Mouse (Mus musculus): ENCODE measurements at regions not wholly inside any gene's neighbourhood (a gene's known extent, or its start where the extent isn't known, plus 50 kb on each side); places are given as distances from the start of the nearest gene placed in this dataset.

DNA sequence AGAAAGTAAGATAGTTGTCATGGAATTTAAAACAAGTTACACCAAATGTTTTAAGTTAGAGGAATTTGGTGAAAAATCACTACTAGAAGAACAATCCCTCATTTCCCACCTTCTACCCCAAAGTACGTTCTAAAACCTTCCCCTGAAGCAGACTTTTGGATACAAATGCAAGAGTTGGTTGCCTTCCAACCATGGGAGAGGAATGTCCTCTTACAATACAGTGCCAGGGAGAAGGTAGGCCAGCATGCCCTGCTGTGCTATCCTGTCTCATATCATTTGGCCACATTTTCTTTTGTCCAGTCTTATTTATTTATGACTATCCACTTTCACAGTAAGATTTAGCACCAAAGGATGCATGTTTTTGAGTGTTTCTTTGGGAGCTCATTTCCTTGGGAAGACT is 66.2 kb upstream of the Mpdz start:
- DNase-seq (ENCODE audit: low spot score), result no peak

DNA sequence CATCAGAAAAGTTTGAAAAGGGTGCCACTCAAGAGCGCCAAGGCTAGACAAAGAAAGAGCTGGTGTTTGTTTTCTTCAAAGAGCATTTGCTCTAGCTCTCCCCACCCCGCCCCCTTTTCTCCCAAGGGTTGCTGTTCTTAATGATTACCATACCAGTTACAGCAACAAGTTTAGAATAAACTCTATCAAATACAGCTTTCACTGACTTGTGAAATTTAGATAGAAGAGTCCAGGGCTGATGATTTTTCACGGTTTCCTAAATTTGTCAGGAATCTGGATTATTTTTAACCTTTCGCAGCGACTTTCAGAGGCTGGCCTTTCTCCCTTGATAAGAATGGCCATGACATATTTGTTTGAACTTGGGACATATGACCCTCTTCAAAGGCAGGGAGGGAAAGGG is 64.2 kb upstream of the Mpdz start:
- DNase-seq (ENCODE audit: low spot score), result no peak

DNA sequence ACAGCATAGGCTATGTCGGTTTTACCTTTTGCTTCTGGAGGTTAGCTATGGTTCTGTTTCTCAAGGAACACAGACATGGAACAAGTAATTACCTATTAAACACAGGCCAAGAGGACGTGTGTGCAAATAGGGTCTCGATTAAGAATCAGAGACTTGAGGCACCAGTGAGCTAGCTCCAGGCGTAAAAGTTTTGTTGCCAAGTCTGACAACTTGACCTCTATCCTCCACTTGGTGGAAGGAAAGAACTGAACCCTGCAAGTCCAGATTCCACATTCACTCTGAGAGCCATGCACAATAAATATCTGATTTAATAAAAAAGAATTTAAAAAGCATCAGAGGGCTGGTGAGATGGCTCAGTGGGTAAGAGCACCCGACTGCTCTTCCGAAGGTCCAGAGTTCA is 63.7 kb upstream of the Mpdz start:
- no peak for DNase-seq (ENCODE audit: low spot score)

DNA sequence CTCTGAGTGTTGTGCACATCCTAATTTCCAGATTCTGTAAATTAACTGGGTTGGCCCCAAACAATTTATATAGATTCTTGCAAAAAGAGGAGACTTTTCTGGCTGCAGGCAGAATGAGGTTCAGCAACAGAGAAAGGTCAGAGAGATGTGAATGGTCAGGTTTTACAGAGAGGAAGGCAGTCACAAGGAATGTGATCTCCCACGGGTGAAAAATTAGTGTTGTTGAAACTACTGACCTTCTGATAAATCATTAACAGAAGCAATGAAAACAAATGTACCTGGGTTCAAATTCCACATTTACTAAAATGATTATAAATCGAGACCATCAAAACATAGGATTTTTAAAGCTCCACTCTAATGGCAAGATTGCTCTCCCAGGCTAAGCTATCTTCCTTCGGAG is 62.5 kb upstream of the Mpdz start:
- DNase-seq (ENCODE audit: low spot score), result no peak

DNA sequence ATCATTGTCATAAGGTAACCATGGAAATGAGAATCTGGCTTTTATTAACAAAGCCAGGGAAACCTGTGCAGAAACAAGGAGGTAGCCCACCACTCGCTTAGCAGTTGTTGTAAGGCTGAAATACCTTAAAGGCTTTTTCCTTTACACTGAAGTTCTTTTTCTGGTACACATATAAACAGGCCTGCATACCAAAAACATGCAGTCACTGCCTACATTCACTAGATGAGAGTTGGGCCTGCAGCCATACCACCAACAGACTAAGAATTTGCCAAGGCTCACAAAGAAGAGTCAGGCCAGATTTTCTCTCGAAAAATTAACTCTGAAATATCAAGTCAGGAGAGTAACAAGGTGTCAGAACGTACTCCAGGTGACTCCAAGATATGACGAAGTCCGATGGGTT is 61.3 kb upstream of the Mpdz start:
- DNase-seq (ENCODE audit: low spot score), result no peak

DNA sequence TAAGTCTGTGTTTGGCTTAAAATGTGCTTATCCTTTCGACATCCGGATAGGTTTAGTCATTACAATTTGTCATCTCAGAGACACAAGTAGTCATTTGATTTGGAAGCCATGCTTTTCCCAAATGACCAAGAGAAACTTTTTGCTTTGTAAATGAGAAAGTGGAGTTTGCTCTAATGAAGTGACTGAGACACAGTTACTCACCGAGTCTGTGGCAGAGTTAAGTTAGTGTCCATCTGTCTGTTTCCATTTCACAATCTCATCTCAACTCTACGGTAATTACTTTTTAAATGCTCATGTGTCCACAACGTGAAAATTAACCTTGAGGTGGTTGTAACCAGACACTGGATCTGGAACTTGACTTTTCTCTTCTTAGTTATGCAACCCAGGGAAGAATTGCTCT is 59.2 kb upstream of the Mpdz start:
- DNase-seq (ENCODE audit: low spot score), result no peak

DNA sequence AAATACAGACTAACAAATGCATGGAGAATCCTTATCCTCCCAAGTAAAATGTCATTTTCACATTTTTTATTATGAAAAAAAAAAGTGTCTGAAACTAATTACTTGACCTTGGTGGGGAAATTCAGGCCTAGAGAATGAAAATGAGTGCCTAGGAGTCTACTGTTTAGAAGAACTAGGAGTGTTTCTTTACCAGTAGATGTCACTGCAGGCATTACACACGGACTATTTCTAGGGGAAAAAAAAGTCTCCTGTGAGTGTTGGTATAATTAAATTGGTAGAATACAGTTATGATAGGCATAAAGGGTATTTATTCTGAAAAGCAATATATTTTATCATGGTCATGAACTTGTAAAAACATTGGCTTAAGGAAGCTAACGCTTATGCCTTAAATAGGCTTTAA is 55.5 kb upstream of the Mpdz start:
- DNase-seq (ENCODE audit: low spot score), result peak; percentile 56

DNA sequence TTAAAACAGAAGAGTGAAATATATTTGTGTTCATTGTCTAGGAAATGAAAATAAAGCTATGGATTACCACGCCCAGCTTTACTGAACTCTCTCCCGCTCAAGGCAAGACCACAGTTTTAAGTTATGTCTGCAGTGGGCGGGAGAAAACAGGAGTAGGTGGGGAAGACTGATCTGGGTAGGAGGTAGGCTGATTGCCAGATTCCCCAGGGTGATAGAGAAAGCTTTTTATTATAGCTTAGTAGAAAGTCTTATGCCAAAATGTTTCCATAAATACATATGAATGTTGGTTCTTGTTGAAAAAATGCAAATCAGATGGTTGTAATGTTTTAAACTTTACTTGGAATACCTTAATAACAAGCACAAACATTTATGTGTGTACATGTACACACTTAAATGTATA is 50.2 kb upstream of the Mpdz start:
- DNase-seq (ENCODE audit: low spot score), result no peak

All from embryo, embryonic 10 days (tissue).